In the genomic region with DNA sequence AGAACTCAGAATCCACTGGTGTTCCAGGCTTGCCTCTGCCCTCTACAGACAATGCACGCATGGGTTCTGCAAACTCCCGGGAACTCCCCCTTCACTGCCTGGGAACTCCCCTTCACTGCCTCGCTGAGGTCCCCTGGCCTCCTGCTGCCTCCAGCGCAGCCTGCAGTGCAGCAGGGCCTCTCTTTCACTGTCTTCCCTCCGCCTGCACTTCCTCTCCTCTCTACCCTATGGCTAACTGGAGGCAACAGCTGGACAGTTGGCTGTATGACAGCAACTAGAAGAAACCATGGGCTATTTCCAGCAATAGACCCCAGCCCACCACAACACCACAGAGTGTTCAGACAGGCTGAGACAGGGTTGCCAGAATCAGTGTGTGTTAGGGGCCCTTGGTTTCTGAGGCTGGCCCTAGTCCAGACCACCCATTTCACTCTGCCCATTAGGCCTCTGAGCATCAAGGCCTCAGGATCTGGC, we compare ENCODE assay signal across 8 mouse cellular contexts. TPM values are rescaled to one million over a fixed set of nuclear protein-coding genes. Genes with fewer than 3 reads are reported as not detected.
A peak's percentile ranks its signal among the peaks of the same experiment; 100 is the strongest.
DNase-seq lines count a peak whose midpoint lies in the region; ATAC-seq and TF ChIP-seq lines count a peak whose summit lies in the region.

No protein-coding gene starts in this region.

- H3K27ac ChIP-seq in forebrain, embryonic 12.5 days: peak overlapping the region; percentile 38; the same call in 1 of the 2 replicates
- peak overlapping the region; percentile 77 for H3K27ac ChIP-seq in hindbrain, postnatal 0 days
- H3K27ac ChIP-seq in lung, embryonic 14.5 days (ENCODE audit: low read depth): peak overlapping the region; percentile 98

- H3K27me3 ChIP-seq in C2C12 (ENCODE audit: control insufficient read depth, insufficient read depth, insufficient read length): no peaks in the 10 kb centered on the region
- no peaks in the 10 kb centered on the region for H3K27me3 ChIP-seq in forebrain, embryonic 12.5 days
- H3K27me3 ChIP-seq in hindbrain, postnatal 0 days (ENCODE audit: insufficient read depth, low read length): no peaks in the 10 kb centered on the region
- no peaks in the 10 kb centered on the region for H3K27me3 ChIP-seq in lung, embryonic 14.5 days (ENCODE audit: insufficient read depth, low read length)

- no peaks in the 10 kb centered on the region for H3K36me3 ChIP-seq in C2C12 (ENCODE audit: control insufficient read depth, insufficient read depth)
- no peaks in the 10 kb centered on the region for H3K36me3 ChIP-seq in forebrain, embryonic 12.5 days (replicated peaks)
- no peaks in the 10 kb centered on the region for H3K36me3 ChIP-seq in hindbrain, postnatal 0 days (ENCODE audit: insufficient read depth, low read length)
- H3K36me3 ChIP-seq in lung, embryonic 14.5 days (ENCODE audit: insufficient read depth): 0 out of 2 replicates have a peak, but pooled peaks cover 3% of the 10 kb centered on the region

- no peaks in the 10 kb centered on the region for H3K9me3 ChIP-seq in forebrain, embryonic 12.5 days
- H3K9me3 ChIP-seq in hindbrain, postnatal 0 days (ENCODE audit: low read length): no peaks in the 10 kb centered on the region
- H3K9me3 ChIP-seq in lung, embryonic 14.5 days (ENCODE audit: low read depth, low read length): no peaks in the 10 kb centered on the region

- 20% methylated on average over 5 of the region's 5 CpGs for WGBS in forebrain, embryonic 12.5 days
- 6% methylated on average over 5 of the region's 5 CpGs for WGBS in hindbrain, postnatal 0 days
- WGBS in lung, embryonic 14.5 days: 10% methylated on average over 5 of the region's 5 CpGs

- peak; percentile 31 to 37 for DNase-seq in frontal cortex, postnatal 10 days (ENCODE audit: low spot score in 2 of 2)
- DNase-seq in frontal cortex, postnatal 25 days (ENCODE audit: low spot score in 2 of 2): no peak
- DNase-seq in hindbrain, postnatal 0 days (ENCODE audit: low spot score): peak; percentile 75
- DNase-seq in lung, embryonic 14.5 days: peak; percentile 96
- DNase-seq in retina, postnatal 1 day: peak; percentile 39
- no peak for DNase-seq in right cerebral cortex, adult 18-20 months

- no peak for ATAC-seq in forebrain, embryonic 12.5 days (ENCODE audit: low FRiP score)
- ATAC-seq in hindbrain, postnatal 0 days: peak; percentile 88
- peak; percentile 95 for ATAC-seq in lung, embryonic 14.5 days (ENCODE audit: insufficient read depth)

- no peak overlapping the region for H3ac ChIP-seq in C2C12 (ENCODE audit: control insufficient read depth, insufficient read length, low read depth)

- TF ChIP-seq CTCF in C2C12 (IDR thresholded peaks at IDR 0.05; ENCODE audit: control insufficient read depth, insufficient read depth, insufficient read length): no peak
- TF ChIP-seq CTCF in hindbrain, postnatal 0 days (IDR thresholded peaks at IDR 0.05; ENCODE audit: low read depth): no peak
- no peak; the same call in 1 of the 2 replicates for TF ChIP-seq CTCF in lung, embryonic 14.5 days (IDR thresholded peaks at IDR 0.05; ENCODE audit: low read depth)

- peaks cover 82% of the 10 kb centered on the region for H3K79me3 ChIP-seq in C2C12 (ENCODE audit: low read depth)

- H3K4me1 ChIP-seq in forebrain, embryonic 12.5 days: peaks cover 21% of the 10 kb centered on the region
- peaks cover 8% of the 10 kb centered on the region for H3K4me1 ChIP-seq in hindbrain, postnatal 0 days (ENCODE audit: insufficient read depth, low read length)
- H3K4me1 ChIP-seq in lung, embryonic 14.5 days (ENCODE audit: insufficient read depth): peaks cover 54% of the 10 kb centered on the region

- peaks cover 98% of the 10 kb centered on the region for H3K79me2 ChIP-seq in C2C12 (ENCODE audit: control insufficient read depth, insufficient read depth)

- no peak overlapping the region for H3K9ac ChIP-seq in forebrain, embryonic 12.5 days
- H3K9ac ChIP-seq in hindbrain, postnatal 0 days (replicated peaks; ENCODE audit: low read length): no peak overlapping the region
- H3K9ac ChIP-seq in lung, embryonic 14.5 days: no peak overlapping the region

- H3K4me2 ChIP-seq in forebrain, embryonic 12.5 days: no peak overlapping the region
- no peak overlapping the region for H3K4me2 ChIP-seq in hindbrain, postnatal 0 days (ENCODE audit: low read depth, low read length)
- H3K4me2 ChIP-seq in lung, embryonic 14.5 days: peak overlapping the region; percentile 30

- H3K4me3 ChIP-seq in C2C12 (ENCODE audit: insufficient read depth, poor library complexity, severe bottlenecking): no peak overlapping the region
- no peak overlapping the region for H3K4me3 ChIP-seq in forebrain, embryonic 12.5 days (replicated peaks)
- no peak overlapping the region for H3K4me3 ChIP-seq in hindbrain, postnatal 0 days (ENCODE audit: low read length)
- H3K4me3 ChIP-seq in lung, embryonic 14.5 days (ENCODE audit: low read depth, low read length): no peak overlapping the region

TF ChIP-seq in C2C12, 6 proteins besides CTCF, POLR2A, EP300 and RAD21:
- no peak for TF ChIP-seq USF1 (IDR thresholded peaks at IDR 0.05; ENCODE audit: low read depth)
- TF ChIP-seq MYOG (IDR thresholded peaks at IDR 0.05; ENCODE audit: control insufficient read depth, extremely low read depth, insufficient read length): no peak
- peak; percentile 53 for TF ChIP-seq MYOD1 (IDR thresholded peaks at IDR 0.05; ENCODE audit: control insufficient read depth, insufficient read length, low read depth)
- TF ChIP-seq CEBPB (IDR thresholded peaks at IDR 0.05; ENCODE audit: low read depth): no peak
- TF ChIP-seq FOSL1 (IDR thresholded peaks at IDR 0.05; ENCODE audit: insufficient read depth, low read length, poor library complexity, severe bottlenecking): no peak
- no peak for TF ChIP-seq MAX (IDR thresholded peaks at IDR 0.05)

RNA-seq across cellular contexts. Expression of a gene that starts 9.5 kb away (rescaled TPM):
- polyA plus RNA-seq in C2C12 (2012; fragmentation: generic; extraction: Trizol): 42.2 TPM
- polyA plus RNA-seq in forebrain, embryonic 12.5 days (2016; fragmentation: Nextera tagmentation; extraction: Ambion mirVana): 12.8 and 14.0 TPM in 2 replicates
- total RNA-seq in hindbrain, postnatal 0 days (2014; rRNA removed): 14.5 and 14.8 TPM in 2 replicates
- polyA plus RNA-seq in hindbrain, postnatal 0 days (2015; fragmentation: Nextera tagmentation; extraction: Ambion mirVana): 7.1 and 7.6 TPM in 2 replicates
- polyA plus RNA-seq in lung, embryonic 14.5 days (2014; fragmentation: Nextera tagmentation; extraction: Ambion mirVana): 64.4 and 66.5 TPM in 2 replicates

Comparison
In these comparisons a context has a peak if more than half of its experiments do, and no peak if none do; other contexts are left out.
1. DNase-seq: peak in frontal cortex, postnatal 10 days (2 of 2), hindbrain, postnatal 0 days (single experiment), lung, embryonic 14.5 days (single experiment) and retina, postnatal 1 day (single experiment); none in frontal cortex, postnatal 25 days (0 of 2) and right cerebral cortex, adult 18-20 months (single experiment).
2. H3K27ac ChIP-seq: peak in every context shown above with its lines; median percentile 98 in lung, embryonic 14.5 days; 77 in hindbrain, postnatal 0 days; 38 in forebrain, embryonic 12.5 days.